Mouse (Mus musculus) left cerebral cortex, postnatal 25 days (tissue): ENCODE measurements around the gene Gm14288. TPM values are rescaled to one million over a fixed set of nuclear protein-coding genes. Genes with fewer than 3 reads are reported as not detected.
"Not testable (repeated sequence)": the region's sequence is repeated elsewhere in the genome, so short reads cannot be mapped to it uniquely, and the experiment has no call there.

Experiments
- DNase-seq, 2 experiments: peaks; one replicate each; pipeline ENCODE4 v3.0.0; 2022; ENCODE audit warnings: low spot score in 2 of 2, mixed read lengths in 1 of 2
- intact Hi-C: fragments of 180-260 bp; cut with DNase I; formaldehyde crosslinking; loops from one replicate; pipeline ENCODE4 v1.15.1; 2025
- total RNA-seq, 2 experiments: library from RNA; stranded (reverse); gene quantifications; 2 replicates each; pipeline ENCODE4 v1.2.3; 2021

Gene Gm14288
- total RNA-seq, result not detected

DNA sequence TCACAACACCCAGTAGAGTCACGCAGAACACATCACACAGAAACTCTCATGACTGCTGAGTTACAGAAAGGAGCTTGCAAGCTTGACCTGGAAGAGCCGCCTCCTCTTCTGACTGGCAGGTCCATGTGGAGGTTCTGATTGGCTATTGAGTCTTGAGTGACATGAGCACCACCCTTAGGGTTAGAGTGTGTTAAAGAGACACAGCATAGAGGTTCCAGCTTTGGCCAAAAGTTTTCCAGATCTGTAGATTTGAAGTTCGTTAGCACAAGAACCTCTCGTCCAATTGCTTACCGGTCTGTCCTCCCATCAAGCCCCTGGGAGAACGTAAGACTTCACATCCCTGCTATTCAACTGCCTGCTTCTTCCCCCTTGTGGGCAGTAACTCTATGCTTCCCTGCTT, at the start of gene Gm14288:
Gene Gm14288, minus strand, starts transcription at position 101 of the 400 bp plus-strand sequence.
- DNase-seq, intact Hi-C loops: not testable (repeated sequence)

DNA sequence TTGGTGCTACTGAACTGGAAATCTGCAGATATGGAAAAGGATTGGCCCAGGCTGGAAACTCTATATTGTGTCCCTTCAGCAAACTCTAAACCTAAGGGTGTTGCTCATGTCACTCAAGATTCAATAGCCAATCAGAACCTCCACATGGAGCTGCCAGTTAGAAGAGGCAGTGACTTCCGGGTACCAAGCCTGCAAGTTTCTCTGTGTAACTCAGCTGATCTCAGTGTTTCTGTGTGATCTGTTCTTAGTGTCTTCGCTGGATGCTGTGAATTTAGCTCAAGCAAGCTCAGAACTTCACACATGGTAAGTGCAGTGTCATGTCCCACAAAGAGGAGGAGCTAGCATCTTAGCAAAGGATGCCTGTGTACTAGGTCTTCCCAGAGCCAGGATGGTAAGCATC, 59.7 kb downstream of the Gm14288 start, which contains the start of gene Gm2007:
Gene Gm2007, plus strand, starts transcription at position 301 of the 400 bp plus-strand sequence.
- intact Hi-C loops, DNase-seq: not testable (repeated sequence)

Other genes starting within 250 kb of the Gm14288 start
- gene Gm11007, start 157.1 kb downstream of the Gm14288 start, total RNA-seq, result not detected
- gene Zfp969, start 97.4 kb downstream of the Gm14288 start, total RNA-seq, result not detected
- gene Gm2007, start 59.6 kb downstream of the Gm14288 start, total RNA-seq, result not detected
- 10 to 100 TPM; 48.0 to 52.2 TPM for gene Gm6710, start 68.1 kb upstream of the Gm14288 start, total RNA-seq
- 1 to 10 TPM; 5.6 to 6.6 TPM for gene Zfp966, start 130.0 kb upstream of the Gm14288 start, total RNA-seq
- 10 to 100 TPM; 44.5 to 53.6 TPM for gene Gm2026, start 164.2 kb upstream of the Gm14288 start, total RNA-seq